Mouse (Mus musculus) kidney, postnatal 10 days (tissue): ENCODE data around the gene Fam83d.

Experiments
- DNase-seq: peaks from one replicate; pipeline ENCODE4 v3.0.0; 2021; ENCODE audit warnings: mixed read lengths

Fam83d gene

DNA sequence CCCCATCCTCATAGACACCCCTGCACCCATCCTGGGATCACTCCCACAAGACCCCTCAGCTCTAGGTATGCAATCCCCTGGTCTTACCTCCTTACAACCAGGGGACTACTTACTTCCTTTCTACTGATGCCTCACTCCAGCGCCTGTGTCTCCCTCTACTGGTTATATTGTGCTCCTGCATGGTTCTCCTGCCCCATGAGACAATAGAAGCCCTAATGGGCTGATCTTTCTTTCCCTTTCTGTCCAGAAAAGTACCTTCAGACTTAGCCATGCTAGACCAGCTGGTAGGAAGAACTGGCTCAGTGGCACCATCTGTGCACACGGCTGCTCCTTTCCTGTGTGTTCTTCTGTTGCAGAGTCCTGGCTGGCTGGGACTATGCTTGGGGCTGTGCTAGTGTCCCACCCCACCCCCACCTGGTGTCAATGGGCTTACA, 22.8 kb upstream of the Fam83d start:
- DNase-seq, result peak; percentile 54

DNA sequence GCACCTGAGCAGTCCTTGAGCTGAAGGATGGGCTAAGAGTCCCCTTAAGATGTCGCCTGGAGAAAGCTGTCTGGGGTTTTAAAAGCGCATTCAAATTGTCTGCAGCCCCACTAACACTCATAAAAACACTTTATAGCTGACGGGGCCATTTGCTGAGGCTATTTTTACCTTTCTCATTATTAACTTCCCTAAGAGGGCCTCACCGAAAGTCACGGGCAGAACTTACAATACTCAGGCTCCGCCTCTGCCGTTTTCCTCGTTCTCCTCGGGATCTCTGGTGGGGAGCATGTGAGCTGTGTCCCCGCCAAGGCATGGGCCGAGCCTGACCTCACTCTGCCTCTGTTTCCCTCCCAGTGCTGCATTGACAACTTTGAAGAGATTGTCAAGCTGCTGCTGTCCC, 21.7 kb upstream of the Fam83d start:
- DNase-seq, result no peak

DNA sequence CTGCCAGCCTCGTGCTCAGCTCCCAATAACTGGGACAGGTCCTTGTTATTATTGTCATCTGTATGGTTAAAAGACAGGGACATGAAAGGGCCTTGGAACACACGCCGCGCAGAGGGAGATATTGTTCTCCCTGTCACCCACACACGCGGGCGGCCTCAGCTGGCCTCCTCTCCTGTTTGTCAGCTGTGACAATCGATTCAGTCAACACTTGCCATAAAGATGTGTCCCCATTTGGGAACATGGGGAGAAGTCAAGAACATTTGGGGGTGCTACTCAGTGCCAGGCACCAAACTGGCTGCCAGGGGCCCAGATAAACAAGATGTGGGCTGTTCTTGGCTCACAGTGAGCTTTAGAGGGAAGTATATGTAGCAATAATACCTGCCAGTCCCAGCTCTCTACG, 18.5 kb upstream of the Fam83d start:
- DNase-seq, result no peak

DNA sequence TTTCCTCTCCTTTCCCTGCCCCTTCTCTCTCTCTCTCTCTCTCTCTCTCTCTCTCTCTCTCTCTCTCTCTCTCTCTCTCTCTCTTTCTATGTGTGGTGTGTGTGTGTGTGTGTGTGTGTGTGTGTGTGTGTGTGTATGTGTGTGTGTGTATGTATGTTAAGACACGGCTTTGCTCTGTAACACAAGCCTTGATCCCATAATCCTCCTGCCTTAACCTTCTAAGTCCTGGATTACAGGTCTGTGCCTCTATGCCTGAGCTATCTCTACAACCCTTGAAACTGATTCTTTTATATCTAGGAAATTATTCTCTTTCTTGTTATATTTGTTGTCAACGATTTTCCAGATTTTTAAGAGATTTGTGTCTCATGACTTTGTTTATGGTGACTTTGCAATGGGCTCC, 7.7 kb upstream of the Fam83d start:
- DNase-seq, result no peak

DNA sequence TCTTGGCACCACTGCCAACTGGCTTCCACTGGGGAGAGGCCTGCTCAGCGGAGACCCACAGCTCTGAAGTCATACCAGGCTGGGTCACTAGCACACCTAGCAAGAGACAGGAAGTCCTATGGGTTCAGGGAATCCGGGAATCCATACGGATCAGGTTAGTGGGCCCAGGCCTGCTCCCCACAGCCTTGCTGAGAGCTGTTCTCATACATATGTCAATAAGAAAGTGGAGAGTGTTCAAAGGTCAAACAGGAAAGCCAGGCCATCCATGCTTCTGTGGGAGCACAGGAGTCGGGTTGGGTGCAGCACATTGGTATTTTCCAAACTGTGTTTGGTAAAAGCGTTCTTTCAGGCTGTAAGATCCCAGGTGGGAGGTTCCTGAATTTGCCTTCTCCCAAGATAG, 5.6 kb upstream of the Fam83d start:
- no peak for DNase-seq

DNA sequence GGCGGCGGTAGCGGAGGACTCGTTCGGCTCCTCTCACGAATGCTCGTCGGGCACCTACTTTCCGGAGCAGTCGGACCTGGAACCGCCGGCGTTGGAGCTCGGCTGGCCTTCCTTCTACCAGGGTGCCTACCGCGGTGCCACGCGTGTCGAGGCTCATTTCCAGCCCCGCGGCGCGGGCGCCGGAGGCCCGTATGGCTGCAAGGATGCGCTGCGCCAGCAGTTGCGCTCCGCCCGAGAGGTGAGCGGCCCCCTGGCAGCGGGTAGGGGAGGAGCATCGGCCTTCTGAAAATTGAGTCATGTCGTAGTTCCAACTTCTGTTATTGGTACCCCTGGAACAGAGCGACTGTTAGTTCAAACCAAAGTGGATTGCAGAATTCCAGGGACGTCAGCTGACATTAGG, 457 bp downstream of the Fam83d start:
- peak; percentile 45 for DNase-seq

DNA sequence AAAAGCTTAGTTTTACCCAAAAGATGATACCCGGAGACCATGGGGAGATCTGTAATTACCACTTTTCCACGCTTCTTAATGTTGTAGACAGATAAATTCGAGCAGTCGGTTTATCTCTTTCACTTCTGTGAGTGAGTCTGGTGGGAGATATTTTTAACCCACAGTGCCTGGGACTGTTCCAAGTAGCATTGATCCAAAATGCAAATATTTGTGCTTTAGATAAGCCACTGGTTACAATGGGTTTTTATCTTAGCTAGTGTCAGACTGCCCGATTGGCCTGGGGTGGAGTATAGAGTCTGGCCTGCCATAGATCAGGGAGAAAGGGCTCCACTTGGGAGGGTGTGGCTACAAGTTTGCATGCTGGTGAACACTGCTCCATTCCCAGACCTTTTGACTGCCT, 878 bp downstream of the Fam83d start:
- DNase-seq, result no peak

DNA sequence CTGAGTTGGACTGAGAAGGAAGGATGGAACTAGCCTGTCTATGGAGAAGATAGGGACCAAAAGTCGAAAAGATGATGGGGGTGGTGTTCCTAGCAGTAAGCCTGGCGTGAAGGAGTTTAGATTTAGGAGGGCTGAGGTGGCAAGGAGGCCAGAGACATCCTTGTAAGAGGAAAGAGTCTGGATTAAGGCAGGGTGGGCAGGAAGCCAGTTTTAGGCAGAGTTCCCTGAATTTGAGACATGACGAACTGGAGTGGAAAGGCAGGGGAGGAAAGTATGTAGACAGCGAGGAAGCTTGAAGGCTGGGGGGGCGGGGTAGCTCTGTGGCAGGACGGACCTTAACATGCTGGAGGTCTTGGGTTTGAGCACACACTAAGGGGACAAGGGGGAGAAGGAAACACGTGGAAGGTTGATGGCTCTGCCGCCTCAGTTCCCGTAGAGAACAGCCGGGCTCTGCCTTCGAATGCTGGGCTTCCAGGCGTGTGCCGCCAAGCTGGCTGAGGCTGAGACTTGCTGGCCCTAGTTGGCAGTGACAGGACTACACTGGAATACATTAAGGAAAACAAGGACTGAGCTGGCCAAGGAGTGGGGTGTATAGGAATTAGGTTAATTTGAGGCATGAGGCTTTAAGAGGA, 2.3 kb downstream of the Fam83d start:
- DNase-seq, result peak; percentile 66

DNA sequence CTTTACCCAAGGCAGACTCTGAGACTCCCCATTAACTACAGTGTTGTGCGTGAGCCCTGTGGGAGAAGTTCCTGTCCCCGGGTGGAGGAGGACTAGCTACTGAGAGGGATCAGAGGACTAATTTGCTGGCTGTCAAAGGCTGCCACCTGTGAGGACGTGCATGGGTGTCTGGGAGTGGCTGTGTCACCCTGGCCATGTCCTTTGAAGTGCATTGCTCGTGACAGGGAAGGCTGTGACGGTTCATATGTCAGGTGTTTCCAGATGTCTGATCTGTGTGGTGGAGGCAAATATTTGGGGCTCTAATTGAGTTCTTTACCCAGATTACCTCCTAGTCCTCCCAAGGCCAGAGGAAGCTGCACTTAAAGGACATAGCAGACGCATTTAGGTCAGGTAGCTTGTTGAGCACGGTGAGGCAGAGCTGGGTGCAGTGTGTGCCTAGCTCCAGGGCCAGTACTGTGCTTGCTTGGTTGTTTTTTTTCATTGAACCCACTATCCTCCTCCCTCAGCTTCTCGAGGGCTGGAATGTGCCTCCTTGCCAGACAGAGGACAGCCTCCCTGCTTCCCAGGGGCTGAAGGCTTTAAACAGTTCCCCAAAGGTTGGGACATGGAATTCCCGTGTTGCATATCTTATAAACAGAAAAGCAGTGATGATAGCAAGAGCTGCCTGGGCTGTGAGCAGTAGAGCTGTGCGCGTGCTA, 3.3 kb downstream of the Fam83d start:
- DNase-seq, result no peak

DNA sequence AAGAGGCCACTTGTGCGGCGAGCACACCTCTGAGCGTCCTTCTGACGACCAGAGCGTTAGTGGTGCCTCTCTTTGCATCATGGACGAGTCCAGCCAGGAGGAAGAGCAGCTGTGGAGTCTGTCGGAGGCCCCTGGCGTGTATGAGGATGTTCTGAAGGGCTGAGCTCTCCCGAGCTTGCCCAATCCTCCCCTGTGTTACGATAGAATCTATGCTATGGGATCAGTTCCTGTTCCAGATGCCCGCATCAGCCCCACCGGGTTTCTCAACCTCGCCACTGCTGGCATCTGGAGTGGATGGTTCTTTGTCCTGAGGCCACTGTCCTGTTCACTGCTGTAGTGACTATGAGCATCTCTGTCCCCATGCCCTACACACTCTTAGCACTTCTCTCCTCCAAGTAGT, 4.9 kb downstream of the Fam83d start:
- DNase-seq, result no peak

DNA sequence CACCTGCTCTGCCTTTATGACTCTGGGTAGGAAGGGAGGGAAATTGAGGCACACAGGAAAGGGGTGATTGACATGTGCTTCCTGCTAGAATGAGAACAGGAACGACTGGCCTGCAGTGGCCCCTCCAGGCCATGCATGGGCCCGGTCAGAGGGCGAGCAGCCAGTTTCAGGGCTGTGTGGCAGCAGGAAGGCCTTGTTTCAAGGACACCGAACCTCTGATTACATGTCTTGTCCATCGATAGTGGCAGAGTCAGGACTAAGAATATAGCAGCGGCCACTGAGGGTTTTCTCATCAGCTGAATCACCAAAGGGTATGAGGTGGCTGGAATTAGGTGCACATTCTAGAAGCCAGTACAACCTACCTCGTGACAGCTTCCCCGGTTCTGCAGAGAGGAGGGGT, 7.0 kb downstream of the Fam83d start:
- DNase-seq, result no peak

DNA sequence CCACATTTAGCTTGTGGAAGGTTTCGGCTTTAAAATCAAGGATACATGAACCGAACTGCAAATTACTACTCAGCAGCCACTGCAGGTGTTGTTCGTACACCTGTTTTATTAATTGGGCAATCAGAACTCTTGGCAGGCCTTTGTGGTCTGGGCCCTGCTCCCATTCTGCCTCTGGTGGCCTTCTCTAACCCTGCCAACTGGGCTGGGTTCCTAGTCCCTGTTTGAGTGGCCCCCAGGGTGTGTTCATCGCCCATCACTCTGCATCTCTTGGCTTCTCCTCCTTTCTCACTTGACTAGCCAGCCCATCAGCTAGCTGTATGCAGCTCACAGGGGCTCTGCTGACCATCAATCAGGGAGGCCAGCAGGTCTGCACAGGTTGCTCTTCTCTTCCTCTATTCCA, 8.8 kb downstream of the Fam83d start:
- DNase-seq, result no peak

DNA sequence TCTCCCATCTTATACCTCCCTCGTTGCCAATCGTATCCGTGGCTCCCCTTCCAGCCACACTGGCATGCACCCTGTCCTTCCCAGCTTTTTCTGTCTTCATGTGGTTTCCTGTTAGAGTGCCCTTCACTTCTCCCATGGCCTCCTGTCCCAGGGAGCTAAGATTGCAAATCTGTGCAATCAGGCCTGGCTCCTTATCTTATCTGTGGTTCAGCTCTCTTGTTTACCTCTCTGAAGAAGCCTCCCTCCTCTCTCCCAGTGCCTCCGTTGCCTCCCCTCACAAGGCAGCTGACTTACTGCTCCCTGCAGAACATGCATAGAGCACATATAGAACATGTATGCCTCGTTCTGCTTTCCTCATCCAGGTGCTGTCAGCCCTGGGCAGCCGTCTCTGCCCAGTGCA, 9.6 kb downstream of the Fam83d start:
- no peak for DNase-seq

DNA sequence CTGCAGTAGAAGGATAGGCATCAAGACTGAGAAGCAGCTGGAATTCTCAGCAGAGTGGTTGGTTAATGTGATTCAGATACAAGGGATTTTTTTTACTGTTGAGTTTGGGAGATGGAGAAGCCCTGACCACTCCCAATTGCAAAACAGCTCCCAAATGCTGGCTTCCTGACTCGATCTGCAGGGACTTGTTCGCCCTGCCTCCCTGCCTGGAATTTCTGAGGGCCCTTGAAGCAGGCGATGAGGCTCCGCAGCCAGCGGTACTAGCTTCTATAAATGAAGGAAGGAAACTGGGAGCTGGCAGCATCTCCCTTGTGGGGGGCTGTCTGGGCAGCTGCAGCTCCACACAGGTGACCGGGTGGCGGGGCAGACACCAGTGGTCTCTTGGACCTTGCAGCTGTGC, 10.5 kb downstream of the Fam83d start:
- no peak for DNase-seq

DNA sequence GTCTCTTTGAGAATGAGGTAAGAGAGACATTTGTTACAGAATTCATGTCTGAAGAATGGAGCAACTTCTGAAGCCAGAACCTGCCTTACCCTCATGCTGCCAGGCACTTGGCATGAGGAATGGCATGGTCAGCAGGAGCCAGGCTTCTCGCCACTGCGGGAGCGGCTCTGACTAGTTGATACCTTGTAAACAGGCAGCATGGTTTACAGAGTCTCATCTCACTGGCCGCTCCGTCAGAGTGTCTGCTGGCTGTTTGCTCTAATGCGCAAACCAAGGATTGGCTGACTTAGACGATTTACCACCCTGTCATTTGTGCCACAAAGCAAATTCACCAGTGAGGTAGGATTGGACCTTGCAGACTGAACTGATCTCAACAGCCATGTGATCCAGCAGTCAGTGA, 13.2 kb downstream of the Fam83d start:
- DNase-seq, result no peak

DNA sequence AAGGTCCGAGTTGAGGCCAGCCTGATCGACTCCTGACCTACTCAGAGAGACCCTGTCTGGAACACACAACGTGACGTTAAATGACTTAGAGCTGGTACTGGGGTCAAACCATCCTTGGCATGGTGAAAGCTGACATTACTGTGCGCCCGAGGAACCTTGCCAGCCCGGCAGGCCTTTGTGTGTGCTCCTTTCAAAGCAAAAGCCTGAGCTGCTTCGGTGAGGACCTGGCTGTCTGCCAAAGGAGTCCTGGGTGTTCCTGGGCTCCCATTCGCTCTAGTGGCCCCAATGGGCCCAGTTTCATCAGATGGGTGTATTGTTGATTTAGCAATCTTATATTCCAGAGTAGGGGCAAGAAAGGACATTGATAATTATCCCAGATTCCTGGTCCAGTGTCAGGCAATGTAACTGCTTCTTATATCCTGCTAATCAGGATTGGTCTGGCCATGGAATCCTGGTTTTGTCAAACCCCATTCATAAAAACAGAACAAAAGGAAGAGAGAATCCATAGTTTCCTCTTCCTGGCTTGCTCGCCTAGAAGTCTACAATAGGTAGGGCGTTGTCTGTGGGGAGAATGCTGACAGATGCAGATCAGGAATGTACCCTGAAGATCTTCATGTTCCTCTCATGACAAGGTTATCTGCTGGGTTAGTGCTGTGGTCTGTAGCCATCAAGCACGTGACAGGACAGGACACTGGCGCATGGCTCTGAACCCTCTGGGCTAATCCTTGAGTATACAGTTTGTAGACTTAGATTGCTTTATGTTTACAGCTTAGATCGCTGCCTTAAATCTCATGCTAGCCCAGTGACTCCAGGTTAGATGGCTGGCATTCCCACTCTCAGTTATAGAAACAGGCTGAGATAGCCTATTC, 19.3 kb downstream of the Fam83d start:
- DNase-seq, result peak; percentile 43

DNA sequence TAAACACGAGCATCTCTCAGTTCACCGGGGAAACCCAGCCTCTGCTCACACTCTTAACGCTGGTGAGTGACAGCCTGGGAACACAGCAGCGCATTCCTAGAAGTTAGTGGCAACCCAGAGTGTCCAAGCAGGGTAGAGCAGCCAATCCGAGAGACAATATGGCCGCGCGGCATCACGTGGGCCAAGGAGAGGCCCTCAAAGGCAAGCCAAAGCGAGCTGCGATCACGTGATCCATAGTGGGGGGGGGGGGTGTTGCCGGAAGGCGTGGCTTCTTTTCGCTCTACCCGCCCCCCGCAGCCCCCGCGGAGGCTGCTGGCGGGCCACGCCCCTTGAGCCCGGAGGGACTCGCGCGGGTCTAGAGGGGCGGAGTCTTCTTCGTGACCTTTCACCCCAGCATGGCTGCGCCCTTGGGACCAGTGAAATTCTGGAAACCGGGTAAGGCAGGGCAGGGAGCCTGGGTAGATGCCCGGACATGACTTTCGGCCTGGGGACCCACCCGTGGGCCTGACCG, 26.7 kb downstream of the Fam83d start, which contains the start of gene Dhx35:
Gene Dhx35 (plus strand): TSS at position 314 of the 511 bp plus-strand sequence.
- DNase-seq, result peak; percentile 96

DNA sequence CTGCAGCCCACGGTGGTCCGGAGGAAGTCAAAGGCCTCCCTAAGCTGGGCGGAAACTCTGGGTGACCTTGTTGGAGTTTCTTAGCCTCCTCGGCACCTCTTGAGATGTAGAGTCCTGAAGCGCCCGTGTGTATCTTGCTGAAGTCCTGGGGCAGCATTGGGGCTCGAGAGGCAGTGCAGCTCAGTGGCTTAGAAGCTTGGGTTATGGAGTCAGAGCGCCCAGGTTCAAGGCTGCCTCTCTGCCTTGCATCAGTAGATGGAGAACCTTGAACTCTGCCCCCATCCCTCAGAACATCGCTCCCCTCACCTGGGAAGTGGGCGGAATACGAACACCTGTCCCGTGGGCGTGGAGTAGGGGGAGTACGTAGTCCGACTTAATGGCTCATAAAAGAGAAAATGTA, 27.1 kb downstream of the Fam83d start:
- no peak for DNase-seq

DNA sequence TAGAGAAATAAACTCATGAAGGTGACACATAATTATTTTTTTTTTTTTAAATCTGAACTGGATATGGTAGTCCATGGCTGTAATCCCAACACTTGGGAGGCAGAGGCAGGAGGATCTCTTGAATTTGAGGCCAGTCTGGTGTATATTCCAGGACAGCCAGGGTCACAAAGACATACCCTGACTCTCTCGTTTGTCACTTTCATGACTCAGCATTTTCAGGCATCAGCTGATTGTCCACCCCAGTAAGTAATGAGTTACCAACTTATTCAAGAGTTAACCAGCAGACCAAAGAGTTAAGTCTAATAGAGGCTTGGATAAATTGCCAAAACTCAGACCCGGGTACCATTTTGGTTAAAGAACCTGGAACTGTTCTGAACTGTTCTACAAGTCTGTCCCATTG, 28.0 kb downstream of the Fam83d start:
- DNase-seq, result no peak

DNA sequence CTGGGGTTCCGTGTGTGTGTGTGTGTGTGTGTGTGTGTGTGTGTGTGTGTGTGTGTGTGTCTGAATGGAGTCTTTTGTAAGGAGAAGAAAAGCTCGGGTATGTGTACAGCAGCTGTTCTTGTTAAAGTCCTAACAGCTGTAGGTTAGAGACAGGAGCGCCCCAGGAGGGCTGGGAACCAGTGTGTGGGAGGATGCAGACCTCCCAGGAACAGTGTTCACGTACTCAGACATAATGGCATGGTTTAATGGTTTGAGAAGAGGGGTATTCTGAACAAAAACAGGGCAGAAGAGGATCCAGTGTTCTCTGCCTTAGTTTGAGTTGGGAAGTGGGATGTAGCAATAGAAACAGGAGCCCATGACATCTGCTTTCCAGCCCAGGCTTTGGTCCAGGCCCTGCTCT, 31.4 kb downstream of the Fam83d start:
- no peak for DNase-seq

DNA sequence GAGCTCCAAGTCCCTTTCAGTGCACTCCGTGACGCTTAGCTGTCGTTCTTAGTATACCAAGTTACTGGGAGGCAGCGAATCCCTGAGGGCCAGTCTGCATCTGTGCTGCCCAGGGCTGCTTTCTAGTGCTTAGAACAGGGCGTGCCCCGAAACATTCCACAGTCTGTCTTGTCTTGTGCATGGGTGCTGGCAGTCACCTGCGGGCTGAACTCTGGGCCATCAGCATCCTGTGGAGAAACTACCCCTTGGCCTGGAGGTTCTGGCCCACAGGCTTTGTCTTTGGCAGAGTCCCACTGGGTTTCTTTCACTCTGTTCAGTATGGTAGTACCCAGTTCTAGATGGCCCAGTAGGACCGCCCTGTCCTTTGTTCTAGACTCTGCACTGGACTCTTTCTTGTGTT, 32.9 kb downstream of the Fam83d start:
- no peak for DNase-seq

DNA sequence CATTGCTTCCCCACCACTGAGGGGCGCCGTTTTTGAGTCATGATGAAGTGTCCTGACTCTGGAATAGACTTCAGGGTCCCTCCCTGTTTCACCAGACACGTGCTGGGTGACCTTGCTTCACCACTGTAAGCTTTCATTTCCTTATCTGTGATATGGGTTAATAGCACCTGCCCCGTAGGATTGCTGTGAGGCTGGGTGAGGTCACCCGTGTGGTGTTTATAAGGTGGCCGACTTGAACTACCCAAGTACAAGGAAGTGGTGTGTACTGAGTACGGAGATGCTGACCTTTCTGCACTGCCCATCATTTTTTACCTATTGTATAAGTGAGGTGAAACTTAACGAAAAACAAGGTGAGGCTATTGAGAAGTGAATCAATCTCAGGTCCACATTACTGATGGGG, 35.7 kb downstream of the Fam83d start:
- no peak for DNase-seq

DNA sequence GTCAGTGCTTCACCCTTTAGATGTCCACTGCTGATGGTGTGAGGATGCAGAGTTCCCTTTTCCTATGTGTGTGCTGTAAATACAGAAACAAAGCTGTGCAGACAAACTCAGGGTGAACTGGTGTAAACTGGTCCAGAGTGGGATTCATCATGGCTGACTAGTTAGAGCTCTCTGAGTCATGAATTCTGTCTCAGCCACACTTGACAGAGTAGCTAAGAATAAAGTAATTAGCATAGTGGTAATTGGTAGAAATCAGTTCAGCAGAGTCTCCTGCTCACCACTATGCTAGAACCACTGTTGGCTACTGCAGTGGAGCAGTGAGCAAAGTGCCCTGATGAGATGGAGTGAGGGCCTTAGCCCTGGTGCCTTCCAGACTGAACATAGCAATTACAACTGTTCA, 47.8 kb downstream of the Fam83d start:
- DNase-seq, result no peak

DNA sequence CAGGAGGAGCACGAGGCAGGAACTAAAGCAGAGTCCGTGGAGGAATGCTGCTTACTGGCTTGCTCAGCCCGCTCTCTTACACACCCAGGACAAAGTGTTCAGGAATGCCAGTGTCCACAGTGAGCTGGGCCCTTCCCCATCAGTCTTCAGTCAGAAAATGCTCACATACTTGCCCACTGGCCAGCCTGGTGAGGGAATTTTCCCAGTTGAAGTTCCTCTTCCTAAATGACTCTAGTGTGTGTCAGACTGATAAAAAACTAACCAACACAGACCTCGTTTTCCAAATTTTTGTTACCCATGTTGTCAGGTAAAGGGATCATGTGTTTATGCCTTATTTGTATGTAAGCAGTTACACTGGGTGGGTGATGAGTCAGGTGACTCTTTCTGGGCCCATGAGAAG, 48.3 kb downstream of the Fam83d start:
- no peak for DNase-seq
